Mouse (Mus musculus): ENCODE measurements around the gene Btnl2.

The Btnl2 gene

DNA sequence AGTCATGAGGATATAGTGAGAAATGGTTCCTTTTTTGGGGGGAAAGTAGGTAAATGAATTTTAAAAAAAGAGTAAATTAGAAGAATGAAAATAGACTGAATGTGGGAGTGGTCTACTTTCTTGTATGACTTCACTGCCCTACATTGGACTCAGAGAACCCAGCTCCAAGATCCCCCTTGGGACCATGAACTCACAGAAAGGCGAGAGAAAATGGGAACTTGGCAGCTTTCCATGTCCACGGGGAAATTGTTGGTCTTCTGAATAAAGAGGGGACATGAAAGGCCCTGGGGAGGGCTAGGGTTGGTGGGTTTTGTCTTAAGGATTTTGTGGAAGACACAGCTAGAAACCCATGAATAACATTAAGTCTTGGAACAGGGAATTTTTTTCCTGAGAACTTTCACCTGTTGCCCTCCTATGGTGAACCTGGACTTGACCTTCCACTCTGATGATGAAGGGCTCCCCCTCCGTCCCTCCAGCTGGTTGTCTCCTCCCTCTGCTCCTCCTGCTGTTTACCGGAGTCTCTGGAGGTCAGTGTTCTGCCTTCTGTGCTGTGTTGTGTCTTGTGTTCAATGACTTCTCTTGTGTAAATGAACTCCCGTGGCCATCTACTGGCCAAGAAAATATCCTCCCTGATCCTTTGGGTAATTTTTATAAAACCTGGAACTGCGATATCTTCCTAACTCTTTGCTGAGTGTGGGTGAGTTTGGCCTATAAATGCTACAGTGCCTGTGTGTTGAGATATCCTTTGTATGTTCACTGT lies 23.0 kb downstream of the Btnl2 start:
- no peak for TF ChIP-seq GATA4 (IDR thresholded peaks at IDR 0.05; ENCODE audit: insufficient replicate concordance, low read length)

DNA sequence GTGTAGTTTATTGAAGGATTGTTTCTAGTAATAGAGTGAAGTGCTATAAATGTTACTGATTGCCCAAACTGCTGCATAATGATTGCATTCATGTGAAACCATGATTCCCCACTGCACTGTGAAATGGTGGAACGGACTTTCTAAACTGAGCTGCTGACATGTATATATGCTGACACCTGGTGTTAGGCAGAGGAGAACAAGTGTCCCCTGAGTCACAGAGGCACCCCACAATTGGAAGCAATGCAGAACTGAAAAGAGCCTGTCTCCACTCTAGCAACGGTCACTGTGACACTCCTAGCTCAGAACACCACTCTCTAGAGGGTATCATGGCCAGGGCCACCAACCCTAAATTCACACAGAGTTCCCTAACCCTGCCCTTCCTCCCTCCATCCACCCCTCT lies 24.1 kb downstream of the Btnl2 start:
- TF ChIP-seq GATA4 (IDR thresholded peaks at IDR 0.05; ENCODE audit: insufficient replicate concordance, low read length), result no peak

DNA sequence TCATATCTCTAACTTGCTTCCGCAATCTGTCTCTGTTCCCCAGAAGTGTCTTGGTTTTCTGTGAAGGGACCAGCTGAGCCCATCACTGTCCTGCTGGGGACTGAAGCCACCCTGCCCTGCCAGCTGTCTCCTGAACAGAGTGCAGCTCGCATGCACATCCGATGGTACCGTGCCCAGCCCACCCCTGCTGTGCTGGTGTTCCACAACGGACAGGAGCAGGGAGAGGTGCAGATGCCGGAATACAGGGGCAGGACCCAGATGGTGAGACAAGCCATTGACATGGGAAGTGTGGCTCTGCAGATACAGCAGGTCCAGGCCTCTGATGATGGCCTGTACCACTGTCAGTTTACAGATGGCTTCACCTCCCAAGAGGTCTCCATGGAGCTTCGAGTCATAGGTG lies 24.8 kb downstream of the Btnl2 start:
- TF ChIP-seq GATA4 (IDR thresholded peaks at IDR 0.05; ENCODE audit: insufficient replicate concordance, low read length), result no peak

DNA sequence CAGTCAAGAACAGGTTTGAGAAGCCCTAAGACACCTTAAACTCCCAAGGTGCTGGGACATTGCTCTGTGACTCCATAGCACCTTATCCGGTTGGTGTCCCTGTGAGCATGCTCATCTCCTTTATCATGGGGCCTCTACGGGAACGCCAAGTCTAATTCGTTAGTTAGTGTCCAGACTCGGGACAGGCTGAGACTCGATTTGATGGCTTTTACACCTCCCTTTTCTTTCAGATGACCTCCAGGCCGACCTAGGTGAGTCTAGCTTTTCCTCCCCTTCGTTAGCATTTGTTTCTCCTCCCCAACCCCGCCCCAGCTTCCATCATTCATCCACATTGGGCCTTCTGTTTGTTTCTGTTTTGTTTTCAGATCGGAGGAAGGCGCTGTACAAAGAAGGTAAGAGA lies 27.3 kb downstream of the Btnl2 start:
- TF ChIP-seq GATA4 (IDR thresholded peaks at IDR 0.05; ENCODE audit: insufficient replicate concordance, low read length), result no peak

DNA sequence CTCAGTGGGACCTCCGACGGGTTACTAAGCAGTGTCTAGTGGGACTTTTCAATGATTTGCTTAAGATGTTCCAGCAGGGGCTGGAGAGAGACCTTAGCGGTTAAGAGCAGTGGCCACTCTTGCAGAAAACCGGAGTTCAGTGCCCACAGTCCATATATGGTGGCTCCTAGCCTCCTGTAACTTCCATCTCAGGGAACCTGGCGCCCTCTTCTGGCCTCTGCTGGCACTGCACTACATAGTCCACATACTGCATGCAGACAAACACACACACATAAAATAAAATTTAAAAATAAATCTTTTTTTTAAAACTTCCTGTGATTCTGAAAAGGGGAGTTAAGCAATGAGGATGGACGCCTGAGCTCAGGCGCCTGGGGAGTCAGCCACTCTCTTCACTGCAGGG lies 28.6 kb downstream of the Btnl2 start:
- TF ChIP-seq GATA4 (IDR thresholded peaks at IDR 0.05; ENCODE audit: insufficient replicate concordance, low read length), result no peak

DNA sequence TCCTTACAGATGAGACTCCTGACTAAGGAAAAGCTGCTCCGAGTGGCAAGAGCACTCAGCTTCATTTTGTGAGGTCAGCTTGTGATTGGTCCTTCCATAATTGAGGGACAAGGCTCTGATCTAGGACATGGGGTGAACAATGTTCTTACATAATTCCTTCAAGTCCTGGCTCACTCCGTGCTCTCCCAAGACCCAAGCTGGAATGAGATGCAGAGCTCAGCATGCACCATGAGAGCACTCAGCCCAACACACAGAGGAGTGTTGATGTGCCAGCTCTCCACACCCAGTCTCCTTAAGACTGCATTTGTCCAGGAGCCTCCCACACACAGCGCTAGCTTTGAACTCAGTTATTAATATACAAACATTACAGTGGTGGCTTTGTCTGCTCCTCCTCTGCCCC lies 30.1 kb downstream of the Btnl2 start:
- no peak for TF ChIP-seq GATA4 (IDR thresholded peaks at IDR 0.05; ENCODE audit: insufficient replicate concordance, low read length)

DNA sequence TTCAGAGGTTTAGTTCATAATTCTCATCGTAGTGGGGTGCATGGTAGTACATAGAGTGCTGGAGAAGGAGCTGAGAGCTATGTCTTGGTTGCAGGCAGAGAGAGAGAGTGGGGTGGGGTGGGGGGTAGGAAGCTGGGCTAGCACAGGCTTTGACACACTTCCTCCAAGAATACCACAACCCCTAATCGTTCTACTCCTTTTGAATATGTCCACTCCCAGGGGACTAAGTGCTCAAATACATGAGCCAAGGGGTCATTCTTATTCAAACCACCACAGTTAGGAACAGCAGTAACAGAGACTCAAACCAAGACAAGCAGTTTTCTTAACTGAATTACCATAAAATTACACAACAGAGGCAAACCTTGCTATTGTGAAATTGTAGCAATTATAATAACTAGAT lies 32.0 kb downstream of the Btnl2 start:
- TF ChIP-seq GATA4 (IDR thresholded peaks at IDR 0.05; ENCODE audit: insufficient replicate concordance, low read length), result no peak

DNA sequence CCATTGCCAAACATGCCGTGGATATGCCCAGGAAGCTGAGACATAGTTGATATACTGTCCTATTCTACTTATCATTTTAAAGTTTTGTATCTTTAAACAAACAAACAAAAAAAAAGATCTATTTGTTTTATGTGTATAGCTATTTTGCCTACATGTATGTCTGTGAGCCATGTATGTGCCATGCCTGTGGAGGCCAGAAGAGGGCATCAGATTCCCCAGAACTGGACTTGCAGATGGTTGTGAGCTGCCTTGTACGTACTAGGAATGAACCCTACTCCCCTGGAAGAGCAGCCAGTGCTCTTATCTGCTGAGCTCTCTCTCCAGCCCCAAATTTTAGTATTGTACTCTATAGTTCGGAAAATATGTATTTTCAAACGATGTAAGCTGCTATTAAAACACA lies 33.9 kb downstream of the Btnl2 start:
- no peak for TF ChIP-seq GATA4 (IDR thresholded peaks at IDR 0.05; ENCODE audit: insufficient replicate concordance, low read length)

DNA sequence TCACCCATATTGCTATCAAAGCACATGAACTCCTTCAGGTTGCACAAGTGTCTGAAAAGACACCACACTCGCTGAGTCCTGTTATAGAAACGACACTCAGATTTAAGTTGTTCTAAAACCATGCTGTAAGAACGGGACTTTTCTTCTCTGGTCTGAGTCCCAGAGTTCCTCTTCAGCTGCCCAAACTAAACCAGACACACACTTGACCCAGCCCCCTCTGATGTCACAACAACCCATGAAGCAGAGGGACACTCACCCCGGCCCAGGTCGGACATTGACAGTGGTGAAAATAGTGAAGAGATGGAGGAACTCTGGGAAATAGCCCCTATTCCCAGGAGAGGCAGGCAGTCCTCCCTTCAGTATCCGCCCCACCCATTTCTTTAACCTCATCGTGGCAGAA lies 36.9 kb downstream of the Btnl2 start:
- no peak for TF ChIP-seq GATA4 (IDR thresholded peaks at IDR 0.05; ENCODE audit: insufficient replicate concordance, low read length)

DNA sequence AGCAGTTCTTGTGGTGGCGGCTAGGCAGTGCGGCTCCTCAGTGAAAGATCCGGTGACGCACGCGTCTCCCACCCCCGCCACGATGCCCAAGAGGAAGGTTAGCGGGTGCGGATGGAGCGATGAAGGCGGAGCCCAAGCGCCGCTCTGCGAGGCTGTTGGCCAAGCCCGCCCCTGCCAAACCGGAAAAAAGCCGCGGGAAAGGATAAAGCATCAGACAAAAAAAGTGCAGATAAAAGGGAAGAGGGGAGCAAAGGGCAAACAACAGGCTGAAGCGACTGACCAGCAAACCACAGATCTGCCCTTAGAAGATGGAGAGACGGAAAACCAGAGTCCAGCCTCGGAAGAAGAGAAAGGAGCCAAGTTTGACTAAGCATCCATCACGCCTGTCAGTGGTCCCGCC lies 37.7 kb downstream of the Btnl2 start:
- TF ChIP-seq GATA4 (IDR thresholded peaks at IDR 0.05; ENCODE audit: insufficient replicate concordance, low read length), result peak; percentile 80; the same call in 1 of the 2 replicates

DNA sequence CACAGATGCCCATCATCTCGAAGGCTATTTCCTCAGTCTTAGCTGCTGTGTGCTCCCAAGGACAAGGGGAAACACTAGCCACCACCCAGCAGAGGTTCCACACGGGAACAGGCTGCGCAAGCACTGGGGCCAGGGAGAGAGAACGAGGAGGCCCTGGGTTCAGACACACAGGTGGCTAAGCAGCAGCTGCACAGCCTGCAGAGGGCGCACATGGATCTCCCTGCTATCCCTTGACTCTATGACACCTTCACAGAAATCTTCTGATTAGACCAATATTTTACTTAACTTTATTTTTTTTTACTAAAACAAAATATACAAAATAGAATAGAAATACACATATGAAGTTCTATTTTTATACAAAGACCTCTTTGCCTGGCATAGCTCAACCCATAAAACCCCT lies 42.7 kb downstream of the Btnl2 start:
- TF ChIP-seq GATA4 (IDR thresholded peaks at IDR 0.05; ENCODE audit: insufficient replicate concordance, low read length), result no peak

DNA sequence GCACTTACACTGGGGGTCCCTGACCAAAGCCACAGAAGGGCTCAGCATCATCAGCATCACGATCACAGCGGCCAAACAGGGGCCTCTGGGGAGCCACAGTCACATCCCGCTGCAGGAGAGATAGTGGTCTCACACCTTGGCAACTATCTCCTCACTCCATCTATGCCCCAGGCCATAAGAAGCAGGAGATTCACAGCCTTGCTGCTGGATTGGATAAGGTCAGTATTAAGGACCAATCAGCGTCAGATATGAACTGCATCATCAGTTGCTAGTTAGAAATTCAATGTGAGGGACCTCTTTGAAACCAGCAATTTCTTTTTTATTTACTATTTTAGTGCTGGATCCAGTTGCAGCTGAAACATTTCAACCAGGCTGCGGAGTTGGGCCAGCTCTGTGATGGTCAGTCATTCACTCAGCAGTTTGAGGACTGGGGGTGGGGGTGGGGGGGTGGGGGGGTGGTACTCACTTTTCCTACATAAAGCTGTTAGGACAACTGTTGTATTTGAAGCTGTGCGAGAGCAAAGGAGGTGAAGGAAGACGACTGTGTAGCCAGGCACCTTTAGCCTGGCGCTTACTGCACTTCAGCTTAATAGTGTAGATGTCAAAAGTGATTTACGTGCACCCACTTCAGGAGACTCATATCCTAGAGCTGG lies 43.6 kb downstream of the Btnl2 start:
- TF ChIP-seq GATA4 (IDR thresholded peaks at IDR 0.05; ENCODE audit: insufficient replicate concordance, low read length), result no peak

DNA sequence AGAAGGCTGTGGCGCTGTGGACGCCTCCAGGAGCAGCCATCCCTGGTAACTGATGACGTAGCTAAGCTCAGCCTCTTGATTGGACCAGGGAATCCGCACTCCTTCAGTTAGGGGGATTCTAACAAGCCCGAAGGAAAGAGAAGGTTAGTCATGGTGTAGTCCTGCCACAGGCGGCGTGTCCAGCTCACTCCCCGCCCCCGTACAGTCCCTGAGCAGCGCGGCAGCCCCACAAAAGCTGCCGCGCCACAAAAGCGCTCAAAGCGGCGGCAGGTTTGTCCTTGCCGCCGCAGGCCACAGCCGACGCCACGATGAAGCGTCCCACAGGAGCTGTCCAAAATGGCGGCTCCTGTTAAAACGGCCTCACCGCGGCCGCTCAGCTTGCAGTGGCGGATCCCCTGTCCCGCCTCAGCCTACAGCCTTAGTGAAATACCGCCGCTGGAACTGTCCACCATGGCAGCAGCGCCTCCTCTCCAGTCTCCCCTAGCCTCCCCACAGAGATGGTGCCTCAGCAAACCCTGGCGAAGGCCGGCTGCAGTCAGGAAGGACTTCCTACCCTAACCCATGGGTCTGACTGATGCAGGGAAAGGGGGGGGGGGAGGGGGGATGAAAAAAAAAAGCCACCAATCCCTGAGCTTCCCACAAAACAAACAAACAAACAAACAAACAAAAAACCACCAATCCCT lies 44.2 kb downstream of the Btnl2 start, which contains the start of gene BC051142:
TSS of gene BC051142 (plus strand) at position 110 of the 683 bp plus-strand sequence.
- TF ChIP-seq GATA4 (IDR thresholded peaks at IDR 0.05; ENCODE audit: insufficient replicate concordance, low read length), result no peak

DNA sequence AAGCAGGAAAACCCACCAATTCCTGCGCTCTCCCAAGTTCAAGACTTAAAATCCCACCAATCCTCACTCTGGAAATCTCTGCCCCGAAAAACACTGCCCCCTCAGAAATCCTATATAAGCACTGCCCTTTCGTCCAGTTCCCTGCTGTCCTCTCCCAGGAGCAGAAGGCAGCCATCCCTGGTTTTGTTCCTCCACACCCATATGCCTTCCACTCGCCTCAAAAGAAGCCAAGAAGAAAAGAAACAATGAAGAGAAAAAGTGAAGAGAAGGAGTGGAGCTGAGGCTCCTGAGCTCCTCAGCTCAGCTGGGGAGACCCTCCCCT lies 44.7 kb downstream of the Btnl2 start:
- TF ChIP-seq GATA4 (IDR thresholded peaks at IDR 0.05; ENCODE audit: insufficient replicate concordance, low read length), result no peak

DNA sequence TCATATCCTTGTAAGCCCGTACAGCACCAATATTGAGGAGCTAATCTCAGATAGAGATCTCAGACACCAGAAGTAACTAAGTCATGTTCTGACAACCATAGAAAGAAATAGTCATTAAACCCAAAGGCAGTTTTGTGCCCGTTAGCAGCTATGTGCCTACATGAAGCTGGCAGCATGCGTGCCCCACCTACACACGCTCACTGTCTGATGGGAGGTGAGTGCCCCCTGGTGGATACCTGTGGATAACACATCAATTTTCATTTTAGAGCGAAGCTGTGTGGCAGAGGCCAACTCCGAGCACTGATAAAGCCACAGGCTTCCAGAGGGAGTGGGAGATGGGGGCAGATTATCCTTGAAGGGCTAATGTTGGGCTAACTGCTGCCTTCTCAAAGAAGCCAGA lies 56.5 kb downstream of the Btnl2 start:
- TF ChIP-seq GATA4 (IDR thresholded peaks at IDR 0.05; ENCODE audit: insufficient replicate concordance, low read length), result no peak

Data from liver, adult (tissue).